ENCODE assay signal across 8 mouse cellular contexts in genomic region chr1:105891032-105891725, GRCm38 (mm10).
DNase-seq lines count a peak whose midpoint lies in the region; ATAC-seq lines count a peak whose summit lies in the region.

No protein-coding gene starts in this region.

- no peaks in the 10 kb centered on the region for H3K27me3 ChIP-seq in heart, embryonic 11.5 days (ENCODE audit: control insufficient read depth, insufficient read depth, low read length)
- no peaks in the 10 kb centered on the region for H3K27me3 ChIP-seq in limb, embryonic 11.5 days (ENCODE audit: control insufficient read depth, insufficient read depth, low read length)

- no peak overlapping the region for H3K4me2 ChIP-seq in heart, embryonic 11.5 days
- H3K4me2 ChIP-seq in limb, embryonic 11.5 days (ENCODE audit: low read depth, severe bottlenecking): no peak overlapping the region

- no peak overlapping the region for H3K27ac ChIP-seq in heart, embryonic 11.5 days (ENCODE audit: low read depth, low read length)
- H3K27ac ChIP-seq in limb, embryonic 11.5 days (replicated peaks; ENCODE audit: low read depth, low read length): no peak overlapping the region

- H3K36me3 ChIP-seq in heart, embryonic 11.5 days (ENCODE audit: control insufficient read depth, insufficient read depth, low read length): no peaks in the 10 kb centered on the region
- no peaks in the 10 kb centered on the region for H3K36me3 ChIP-seq in limb, embryonic 11.5 days (ENCODE audit: control insufficient read depth, insufficient read depth, low read length)

- WGBS in heart, embryonic 11.5 days (ENCODE audit: insufficient replicate concordance): 25% methylated on average over 15 of the region's 15 CpGs
- WGBS in limb, embryonic 11.5 days: 38% methylated on average over 15 of the region's 15 CpGs

- no peak for ATAC-seq in heart, embryonic 11.5 days (replicated peaks; ENCODE audit: insufficient number of reproducible peaks, low FRiP score, low TSS enrichment)
- no peak for ATAC-seq in limb, embryonic 11.5 days (ENCODE audit: insufficient number of reproducible peaks, low FRiP score, low TSS enrichment, low read depth)
- peak; percentile 89 for ATAC-seq in monocyte, adult 5-6 weeks (replicated peaks; ENCODE audit: insufficient number of reproducible peaks, low FRiP score, low TSS enrichment, poor library complexity, severe bottlenecking)

- no peak overlapping the region for H3K4me3 ChIP-seq in heart, embryonic 11.5 days (ENCODE audit: low read depth, low read length)
- no peak overlapping the region for H3K4me3 ChIP-seq in limb, embryonic 11.5 days (ENCODE audit: low read depth, low read length)

- DNase-seq in heart, adult 11 months: peak; percentile 97
- peak; percentile 96 to 98 for DNase-seq in cerebellum, postnatal 10 days
- DNase-seq in gastrocnemius, postnatal 25 days: peak; percentile 77
- DNase-seq in kidney, adult 8-10 months: peak; percentile 76 to 92
- DNase-seq in limb, embryonic 11.5 days (ENCODE audit: low spot score): peak; percentile 90
- DNase-seq in spleen, postnatal 14 days (ENCODE audit: low spot score in 2 of 2): peak; percentile 62 to 79

- H3K9ac ChIP-seq in heart, embryonic 11.5 days (ENCODE audit: low read depth, low read length): no peak overlapping the region
- H3K9ac ChIP-seq in limb, embryonic 11.5 days (ENCODE audit: low read length): no peak overlapping the region

- no peaks in the 10 kb centered on the region for H3K4me1 ChIP-seq in heart, embryonic 11.5 days (ENCODE audit: control insufficient read depth, insufficient read depth, low read length)
- H3K4me1 ChIP-seq in limb, embryonic 11.5 days (ENCODE audit: control insufficient read depth, insufficient read depth, low read length): no peaks in the 10 kb centered on the region

- no peaks in the 10 kb centered on the region for H3K9me3 ChIP-seq in heart, embryonic 11.5 days (replicated peaks; ENCODE audit: control insufficient read depth, low read length)
- H3K9me3 ChIP-seq in limb, embryonic 11.5 days (ENCODE audit: control insufficient read depth, low read length): no peaks in the 10 kb centered on the region
